Mouse (Mus musculus): ENCODE measurements around the gene Olfr90.
A peak's percentile ranks its signal among the peaks of the same experiment; 100 is the strongest.

Gene Olfr90

GRCm38 (mm10) chr17:37062101-37062641 lies 26.1 kb downstream of the Olfr90 start:
- no peak for DNase-seq (ENCODE audit: extremely low spot score, low spot score)

GRCm38 (mm10) chr17:37061435-37061834 lies 26.9 kb downstream of the Olfr90 start:
- no peak for DNase-seq (ENCODE audit: extremely low spot score, low spot score)

GRCm38 (mm10) chr17:37056957-37057356 lies 31.3 kb downstream of the Olfr90 start:
- DNase-seq (ENCODE audit: extremely low spot score, low spot score) = no peak

- DNase-seq (ENCODE audit: extremely low spot score, low spot score) = no peak
Measured at GRCm38 (mm10) chr17:37051745-37052144, 36.6 kb downstream of the Olfr90 start.

GRCm38 (mm10) chr17:37050876-37051275 lies 37.4 kb downstream of the Olfr90 start:
- peak; percentile 47 for DNase-seq (ENCODE audit: extremely low spot score, low spot score)

- peak; percentile 86 for DNase-seq (ENCODE audit: extremely low spot score, low spot score)
Measured at GRCm38 (mm10) chr17:37050399-37050798, 37.9 kb downstream of the Olfr90 start.

- peak; percentile 73 for DNase-seq (ENCODE audit: extremely low spot score, low spot score)
Measured at GRCm38 (mm10) chr17:37049570-37050310, 38.6 kb downstream of the Olfr90 start.

GRCm38 (mm10) chr17:37048383-37048782 lies 39.9 kb downstream of the Olfr90 start:
- DNase-seq (ENCODE audit: extremely low spot score, low spot score) = no peak

GRCm38 (mm10) chr17:37047981-37048380 lies 40.3 kb downstream of the Olfr90 start:
- no peak for DNase-seq (ENCODE audit: extremely low spot score, low spot score)

- peak; percentile 22 for DNase-seq (ENCODE audit: extremely low spot score, low spot score)
Measured at GRCm38 (mm10) chr17:37047332-37047976, 40.8 kb downstream of the Olfr90 start.

GRCm38 (mm10) chr17:37046312-37047112 lies 41.8 kb downstream of the Olfr90 start:
- DNase-seq (ENCODE audit: extremely low spot score, low spot score) = no peak

GRCm38 (mm10) chr17:37045611-37046311 lies 42.5 kb downstream of the Olfr90 start, which contains the start of gene Gabbr1:
Gene Gabbr1 (plus strand): TSS chr17:37045966.
- DNase-seq (ENCODE audit: extremely low spot score, low spot score) = peak; percentile 87

GRCm38 (mm10) chr17:37044651-37045244 lies 43.6 kb downstream of the Olfr90 start:
- DNase-seq (ENCODE audit: extremely low spot score, low spot score) = no peak

GRCm38 (mm10) chr17:37039127-37039894 lies 49.0 kb downstream of the Olfr90 start:
- DNase-seq (ENCODE audit: extremely low spot score, low spot score) = no peak

All from neural tube, embryonic 10.5 days (tissue).